Mouse (Mus musculus) cerebellum, postnatal 10 days (tissue): ENCODE measurements around the gene Cdc42ep4.

Experiments used
- DNase-seq, 2 experiments: peaks; one replicate each; pipeline ENCODE4 v3.0.0; 2021; ENCODE audit warnings: mixed read lengths in 2 of 2

Gene Cdc42ep4

GRCm38 (mm10) chr11:113776851-113777511, 25.3 kb upstream of the Cdc42ep4 start:
- no peak for DNase-seq

GRCm38 (mm10) chr11:113774773-113775172, 23.1 kb upstream of the Cdc42ep4 start:
- DNase-seq = no peak

DNA sequence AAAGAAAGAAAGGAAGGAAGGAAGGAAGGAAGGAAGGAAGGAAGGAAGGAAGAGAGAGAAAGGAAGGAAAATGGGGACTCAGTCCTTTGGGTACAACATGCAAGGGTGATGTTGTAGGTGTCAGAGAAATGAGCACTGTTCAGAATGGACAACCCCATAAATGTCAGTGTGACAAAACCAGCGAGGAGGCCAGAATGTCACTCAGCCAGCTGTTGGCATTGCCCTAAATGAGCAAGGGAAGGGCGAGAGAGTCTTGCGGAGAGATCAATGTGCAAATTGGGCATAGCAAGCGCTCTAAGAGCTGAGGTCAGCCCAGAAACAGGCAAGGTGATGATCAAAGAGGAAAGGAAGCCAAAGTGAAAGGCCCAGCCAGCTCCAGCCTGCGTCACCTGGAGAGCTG, 21.5 kb upstream of the Cdc42ep4 start:
- peak in 1 of 2 experiments; percentile 40 for DNase-seq

- DNase-seq = no peak
Measured at GRCm38 (mm10) chr11:113771187-113771586, 19.5 kb upstream of the Cdc42ep4 start.

GRCm38 (mm10) chr11:113768356-113768755, 16.7 kb upstream of the Cdc42ep4 start:
- no peak for DNase-seq

GRCm38 (mm10) chr11:113767285-113767684, 15.6 kb upstream of the Cdc42ep4 start:
- no peak for DNase-seq

DNA sequence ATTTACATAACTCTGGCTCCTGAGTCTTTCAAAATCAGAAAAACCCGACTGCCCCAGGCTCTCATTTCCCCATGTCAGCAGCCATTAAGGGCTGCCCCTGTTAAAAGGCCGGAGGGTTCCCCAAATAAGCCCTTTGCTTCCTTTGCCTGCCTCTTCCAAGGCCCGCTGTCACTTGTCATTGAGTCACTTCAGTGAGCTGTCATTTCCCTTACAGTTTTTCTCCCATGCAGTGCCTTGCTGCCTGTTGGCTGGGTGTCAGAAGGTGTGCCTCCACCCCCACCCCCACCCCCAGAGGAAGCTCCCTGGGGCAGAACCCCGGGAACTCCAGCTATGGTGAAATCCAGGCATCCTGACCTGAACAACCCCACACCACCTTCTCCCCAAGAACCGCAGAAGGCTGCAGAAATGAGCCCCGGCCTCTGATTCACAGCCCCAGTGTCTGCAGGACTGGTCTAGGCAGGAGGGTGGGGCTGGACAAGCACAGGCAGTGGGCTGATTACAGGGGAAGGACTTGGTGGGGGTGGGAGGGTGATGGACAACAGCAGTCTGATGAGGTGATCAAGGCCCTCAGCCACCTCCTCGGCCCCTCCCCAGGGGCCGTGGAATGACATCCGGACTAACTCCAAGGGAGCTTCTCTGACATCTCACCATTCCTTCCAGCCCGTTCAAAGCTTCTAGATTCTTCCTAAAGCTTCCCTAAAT, 14.8 kb upstream of the Cdc42ep4 start:
- DNase-seq = no peak

DNA sequence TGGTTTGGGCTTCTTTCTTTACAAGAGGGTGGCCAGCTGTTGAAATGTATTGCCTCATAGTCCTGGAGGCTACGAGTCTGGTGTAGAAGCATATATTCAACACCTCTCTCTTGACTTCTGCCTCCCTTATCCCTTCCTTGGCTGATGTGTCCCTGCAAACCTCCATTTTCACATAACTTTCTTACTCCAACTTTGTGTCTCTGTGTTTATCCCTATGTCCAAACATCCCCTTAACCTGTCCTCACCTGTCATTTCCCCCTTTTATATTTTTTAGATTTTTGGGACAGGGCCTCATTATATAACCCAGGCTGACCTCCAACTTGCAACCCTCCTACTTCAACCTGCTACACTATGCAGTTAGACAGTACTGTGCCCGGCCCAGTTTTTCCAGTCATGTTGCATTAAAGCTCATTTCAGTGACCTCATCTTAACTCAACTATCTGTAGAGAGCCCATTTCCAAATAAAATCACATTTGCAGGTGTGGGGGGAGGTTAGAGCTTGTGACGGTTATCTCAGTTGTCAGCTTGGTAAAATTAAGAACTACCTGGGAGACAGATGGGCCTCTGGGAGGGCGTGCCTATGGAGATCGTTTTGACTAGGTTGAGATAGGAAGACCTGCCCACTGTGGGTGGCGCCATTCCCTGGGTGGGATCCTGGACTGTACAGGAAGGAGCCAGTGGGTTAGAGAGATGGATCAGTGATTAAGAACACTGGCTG, 12.6 kb upstream of the Cdc42ep4 start:
- DNase-seq = no peak

DNA sequence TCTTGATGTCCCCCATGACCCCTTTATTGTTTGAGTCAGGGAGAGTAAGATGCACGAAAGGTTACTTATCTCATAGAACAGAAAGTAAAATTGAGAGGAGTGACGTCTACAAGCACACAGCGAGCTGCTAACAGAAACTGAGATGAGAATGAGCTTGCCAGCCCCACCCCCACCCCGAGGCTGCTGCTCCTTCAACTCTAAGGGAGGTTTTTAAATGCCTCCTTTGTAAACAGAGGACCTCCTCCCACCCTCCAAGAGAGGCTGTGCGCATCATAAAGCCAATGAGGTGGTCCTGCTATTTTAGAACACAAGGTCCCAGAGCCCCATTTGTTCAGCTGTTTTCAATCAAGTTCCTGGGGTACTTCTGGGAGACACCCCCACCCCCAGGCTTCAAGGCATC, 11.8 kb upstream of the Cdc42ep4 start:
- no peak for DNase-seq

GRCm38 (mm10) chr11:113762136-113762797, 10.6 kb upstream of the Cdc42ep4 start:
- DNase-seq = no peak

DNA sequence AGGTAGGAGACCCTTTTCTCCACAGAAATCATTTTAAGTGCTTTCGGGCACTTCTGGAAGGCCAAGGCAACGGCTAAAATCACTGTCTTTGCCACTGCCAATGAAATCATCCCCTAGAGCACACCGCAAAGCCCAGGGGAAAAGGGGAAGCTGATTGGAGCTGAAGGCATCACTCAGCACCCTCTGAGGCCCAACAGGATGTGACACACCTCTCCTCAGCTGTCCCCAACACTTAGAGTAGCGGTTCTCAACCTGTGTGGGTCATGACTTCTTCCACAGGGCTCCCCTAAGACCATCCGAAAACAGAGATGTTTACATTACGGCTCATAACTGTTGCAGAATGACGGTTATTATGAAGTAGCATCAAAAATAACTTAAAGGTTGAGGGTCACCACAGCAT, 10.0 kb upstream of the Cdc42ep4 start:
- no peak for DNase-seq

- no peak for DNase-seq
Measured at GRCm38 (mm10) chr11:113760476-113760875, 8.8 kb upstream of the Cdc42ep4 start.

- no peak for DNase-seq
Measured at GRCm38 (mm10) chr11:113758851-113759250, 7.2 kb upstream of the Cdc42ep4 start.

DNA sequence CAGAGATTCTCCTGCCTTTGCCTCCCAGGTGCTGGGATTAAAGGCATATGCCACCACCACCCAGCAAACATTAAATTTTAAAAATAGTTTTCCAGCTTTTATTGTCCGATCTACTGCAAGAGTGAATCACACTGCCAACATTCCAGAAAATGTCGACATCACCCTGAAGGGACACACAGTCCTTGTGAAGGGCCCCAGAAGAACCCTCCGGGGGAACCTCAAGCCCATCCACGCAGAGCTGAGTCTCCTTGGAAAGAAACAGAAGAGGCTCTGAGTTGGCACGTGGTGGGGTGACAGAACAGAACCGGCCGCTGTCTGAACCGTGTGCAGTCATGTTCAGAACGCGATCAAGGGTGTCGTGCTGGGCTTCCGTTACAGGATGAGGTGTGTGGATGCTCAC, 4.9 kb upstream of the Cdc42ep4 start:
- no peak for DNase-seq

DNA sequence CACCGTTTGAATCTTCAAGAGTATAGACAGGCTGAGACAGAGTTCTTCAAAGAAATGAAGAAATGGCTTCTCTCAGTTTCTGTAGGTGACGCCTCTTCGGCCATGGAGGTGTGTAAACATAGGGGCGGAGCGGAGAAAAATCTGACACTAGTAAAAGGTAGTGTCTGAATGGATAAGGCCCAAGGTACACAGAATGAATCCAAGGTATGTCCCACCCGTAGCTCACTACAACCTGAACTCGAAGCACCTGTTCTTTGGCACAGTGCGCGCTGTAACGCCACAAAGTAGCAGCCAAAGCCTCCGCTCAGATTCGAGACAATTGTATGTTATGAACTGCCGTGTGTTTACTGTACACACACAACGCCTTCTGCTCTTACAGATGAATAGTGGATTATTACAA, 4.2 kb upstream of the Cdc42ep4 start:
- DNase-seq = no peak

GRCm38 (mm10) chr11:113754845-113755244, 3.2 kb upstream of the Cdc42ep4 start:
- no peak for DNase-seq

DNA sequence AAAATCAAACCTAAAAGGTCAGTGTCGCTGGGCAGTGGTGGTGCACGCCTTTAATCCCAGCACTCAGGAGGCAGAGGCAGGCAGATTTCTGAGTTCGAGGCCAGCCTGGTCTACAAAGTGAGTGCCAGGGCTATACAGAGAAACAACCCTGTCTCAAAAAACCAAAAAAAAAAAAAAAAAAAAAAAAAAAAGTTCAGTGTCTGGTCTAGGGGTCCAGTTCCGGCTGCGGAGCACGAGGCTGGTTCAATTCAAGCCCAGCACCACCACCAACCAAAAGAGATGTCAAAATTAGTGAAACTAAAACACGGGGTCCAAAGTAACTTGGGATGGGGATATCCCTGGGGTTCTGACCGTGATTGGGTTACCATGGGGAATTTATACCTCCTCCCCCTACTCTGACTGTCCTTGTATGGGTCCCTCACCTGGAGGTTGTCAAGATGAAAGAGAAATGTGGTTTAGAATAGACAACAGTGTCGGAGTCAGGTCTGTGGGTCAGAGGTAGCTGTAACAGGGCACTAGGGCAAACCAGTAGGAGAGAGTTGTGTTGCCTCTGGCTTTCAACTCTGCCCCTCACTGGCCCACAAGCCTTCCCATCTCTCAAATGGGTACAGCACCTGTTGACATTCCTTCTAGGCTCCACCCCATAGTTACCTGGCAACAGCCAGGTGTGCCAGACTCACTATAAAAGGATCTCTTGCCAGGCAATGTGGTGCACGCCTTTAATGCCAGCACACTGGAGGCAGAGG, 1.2 kb upstream of the Cdc42ep4 start:
- DNase-seq = no peak

- no peak for DNase-seq
Measured at GRCm38 (mm10) chr11:113752158-113752661, 529 bp upstream of the Cdc42ep4 start.

- DNase-seq = peak; percentile 76 to 77
Measured at GRCm38 (mm10) chr11:113750571-113751483, 854 bp downstream of the Cdc42ep4 start.

- peak; percentile 53 to 56 for DNase-seq
Measured at GRCm38 (mm10) chr11:113749749-113750351, 1.8 kb downstream of the Cdc42ep4 start.
